Mouse (Mus musculus): ENCODE data around the gene Elmo2.

DNA sequence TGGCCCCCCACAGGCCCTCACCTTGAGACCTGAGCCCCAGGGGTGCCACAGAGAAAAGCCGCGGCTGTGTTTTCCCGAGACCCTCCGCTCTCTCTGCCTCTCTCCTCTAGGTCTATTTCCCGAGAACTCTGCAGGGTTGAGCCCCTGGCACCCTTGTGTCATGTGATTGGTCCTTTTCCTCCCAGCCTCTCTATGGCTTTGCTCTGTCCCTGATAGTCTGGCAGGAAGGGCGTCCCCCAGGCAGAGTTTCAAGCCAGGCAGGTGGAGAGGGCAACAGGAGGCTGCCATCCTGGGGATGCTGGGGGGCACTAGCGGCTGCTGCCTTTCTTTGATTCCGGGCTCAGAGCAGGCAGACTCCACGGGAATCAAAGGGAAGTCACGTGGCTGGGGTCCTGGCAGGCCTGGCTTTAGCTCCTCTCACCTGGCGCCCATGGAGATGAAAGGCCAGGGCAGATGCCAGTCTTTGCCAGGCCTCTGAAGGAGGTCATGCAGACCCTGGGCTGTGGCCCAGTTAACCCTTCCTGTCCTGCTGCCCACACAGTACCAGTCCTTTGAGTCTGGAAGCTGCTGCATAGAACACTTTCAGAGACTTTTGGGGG is 83.1 kb downstream of the Elmo2 start:
- TF ChIP-seq SMC3 (IDR thresholded peaks at IDR 0.05; ENCODE audit: low read depth, low read length) (no peak), NELFE (IDR thresholded peaks at IDR 0.05; ENCODE audit: low read depth, low read length) (no peak), ZKSCAN1 (IDR thresholded peaks at IDR 0.05; ENCODE audit: low read depth, low read length) (no peak)

Data from MEL (cell line).